In the genomic region with DNA sequence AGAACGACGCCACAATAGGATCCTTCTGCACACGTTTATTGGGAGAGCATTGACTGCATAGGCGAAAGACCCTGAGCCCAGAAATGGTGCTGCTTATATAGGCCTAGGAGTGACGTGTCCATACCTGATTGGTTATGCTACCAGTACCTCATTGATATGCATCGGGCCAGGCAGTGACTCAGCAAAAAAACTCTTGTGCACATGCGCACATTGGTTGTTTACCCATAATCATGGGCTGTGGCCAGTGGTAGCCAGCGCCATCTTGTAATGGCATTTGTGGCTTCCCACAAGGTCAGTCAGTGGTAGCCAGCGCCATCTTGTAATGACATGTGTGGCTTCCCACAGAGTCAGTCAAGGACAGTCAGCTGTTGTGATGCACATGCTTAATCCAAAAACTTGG, we compare ENCODE assay signal across 15 mouse cellular contexts. TPM values are rescaled to one million over a fixed set of nuclear protein-coding genes. Genes with fewer than 3 reads are reported as not detected.
"Had no signal": no experiment of that assay in that cellular context is flagged by ENCODE, and none has a peak within 500 bp of the region (broad histone marks: within the 10 kb centered on the region; RNA-seq: fewer than 3 reads in every experiment).

No protein-coding gene starts in this region.

RNA-seq across cellular contexts. Expression of a gene that starts 23.0 kb away (rescaled TPM):
- total RNA-seq: gastrocnemius, postnatal 25 days; gastrocnemius, postnatal 4 days; granulocyte monocyte progenitor cell, adult 5-6 weeks; heart, adult 18-20 months; heart, adult 8-10 months; heart, postnatal 10 days; heart, postnatal 25 days; heart, postnatal 4 days had no signal

RNA-seq across cellular contexts. Expression of a gene that starts 30.8 kb away (rescaled TPM):
- total RNA-seq: gastrocnemius, postnatal 10 days; gastrocnemius, postnatal 25 days; gastrocnemius, postnatal 4 days; granulocyte monocyte progenitor cell, adult 5-6 weeks; heart, adult 18-20 months; heart, adult 8-10 months; heart, postnatal 10 days; heart, postnatal 25 days; heart, postnatal 4 days; layer of hippocampus, adult 2 months; layer of hippocampus, postnatal 25 days; left cerebral cortex, adult 2 months; left cerebral cortex, postnatal 14 days; left cerebral cortex, postnatal 36 days had no signal

RNA-seq across cellular contexts. Expression of a gene that starts 45.3 kb away (rescaled TPM):
- total RNA-seq: gastrocnemius, postnatal 25 days; heart, adult 18-20 months; heart, adult 8-10 months; heart, postnatal 10 days; heart, postnatal 25 days; heart, postnatal 4 days; layer of hippocampus, adult 2 months; layer of hippocampus, postnatal 10 days; layer of hippocampus, postnatal 25 days; left cerebral cortex, adult 2 months; left cerebral cortex, postnatal 14 days; left cerebral cortex, postnatal 36 days had no signal
